Mouse (Mus musculus) brain, embryonic 18.5 days (tissue): ENCODE measurements at regions not wholly inside any gene's neighbourhood (a gene's known extent, or its start where the extent isn't known, plus 50 kb on each side); places are given as distances from the start of the nearest gene placed in this dataset.

Experiments used
- DNase-seq: peaks from one replicate; pipeline ENCODE4 v3.0.0-alpha.2; 2012; ENCODE audit warnings: low read depth, low spot score

GRCm38 (mm10) chr1:190309831-190310230, 139.3 kb upstream of the Prox1 start:
- DNase-seq: no peak

- DNase-seq: no peak
These were observed 137.2 kb upstream of the Prox1 start for GRCm38 (mm10) chr1:190307751-190308150.

- DNase-seq: peak; percentile 83
These were observed 127.3 kb upstream of the Prox1 start for GRCm38 (mm10) chr1:190297666-190298327.

- DNase-seq: no peak
These were observed 119.5 kb upstream of the Prox1 start for GRCm38 (mm10) chr1:190290061-190290460.

GRCm38 (mm10) chr1:190286481-190287145, 116.1 kb upstream of the Prox1 start:
- no peak for DNase-seq

GRCm38 (mm10) chr1:190285636-190286035, 115.1 kb upstream of the Prox1 start:
- no peak for DNase-seq

GRCm38 (mm10) chr1:190285049-190285448, 114.5 kb upstream of the Prox1 start:
- no peak for DNase-seq

- DNase-seq: no peak
These were observed 113.6 kb upstream of the Prox1 start for GRCm38 (mm10) chr1:190284138-190284537.

- DNase-seq: no peak
These were observed 109.8 kb upstream of the Prox1 start for GRCm38 (mm10) chr1:190280081-190280858.

GRCm38 (mm10) chr1:190274911-190275310, 104.4 kb upstream of the Prox1 start:
- no peak for DNase-seq

- DNase-seq: no peak
These were observed 100.4 kb upstream of the Prox1 start for GRCm38 (mm10) chr1:190270784-190271385.

- DNase-seq: no peak
These were observed 98.7 kb upstream of the Prox1 start for GRCm38 (mm10) chr1:190269181-190269580.

- no peak for DNase-seq
These were observed 94.7 kb upstream of the Prox1 start for GRCm38 (mm10) chr1:190265085-190265780.

- DNase-seq: no peak
These were observed 94.0 kb upstream of the Prox1 start for GRCm38 (mm10) chr1:190264501-190264900.

- no peak for DNase-seq
These were observed 93.1 kb upstream of the Prox1 start for GRCm38 (mm10) chr1:190263620-190264019.

GRCm38 (mm10) chr1:190259576-190259975, 89.1 kb upstream of the Prox1 start:
- no peak for DNase-seq

- no peak for DNase-seq
These were observed 80.2 kb upstream of the Prox1 start for GRCm38 (mm10) chr1:190250574-190251246.

- DNase-seq: no peak
These were observed 72.0 kb upstream of the Prox1 start for GRCm38 (mm10) chr1:190242526-190242925.

GRCm38 (mm10) chr1:190239796-190240195, 69.3 kb upstream of the Prox1 start:
- no peak for DNase-seq

GRCm38 (mm10) chr1:190230866-190231265, 60.4 kb upstream of the Prox1 start:
- DNase-seq: no peak

GRCm38 (mm10) chr1:190220417-190220816, 49.9 kb upstream of the Prox1 start:
- DNase-seq: peak; percentile 82
